Mouse (Mus musculus) embryo, embryonic 10 days (tissue): ENCODE results near the gene Dnttip1.

ENCODE experiments used
- DNase-seq: peaks from one replicate; pipeline ENCODE4 v3.0.0-alpha.2; 2015; ENCODE audit warnings: low spot score

Gene Dnttip1

GRCm38 (mm10) chr2:164806614-164807013 is 60.8 kb downstream of the Dnttip1 start:
- no peak for DNase-seq

DNA sequence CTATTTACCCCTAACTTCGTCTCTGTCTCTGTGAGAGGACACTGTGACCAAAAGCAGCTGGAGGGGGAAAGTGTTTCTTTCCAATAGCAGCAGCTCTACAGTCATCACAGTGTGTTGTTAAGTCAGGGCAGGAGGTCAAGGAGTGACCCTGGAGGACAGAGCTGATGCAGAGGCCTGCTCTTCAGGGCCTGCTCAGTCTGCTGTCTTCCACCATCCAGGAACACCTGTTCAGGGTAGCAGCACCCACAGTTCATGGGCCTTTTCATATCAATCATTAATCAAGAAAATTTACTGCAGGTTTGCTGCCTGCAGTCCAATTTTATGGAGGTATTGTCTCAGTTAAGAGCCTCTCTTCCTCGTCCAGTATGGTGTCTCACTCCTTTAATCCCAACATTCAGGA is 67.8 kb downstream of the Dnttip1 start:
- DNase-seq = no peak

DNA sequence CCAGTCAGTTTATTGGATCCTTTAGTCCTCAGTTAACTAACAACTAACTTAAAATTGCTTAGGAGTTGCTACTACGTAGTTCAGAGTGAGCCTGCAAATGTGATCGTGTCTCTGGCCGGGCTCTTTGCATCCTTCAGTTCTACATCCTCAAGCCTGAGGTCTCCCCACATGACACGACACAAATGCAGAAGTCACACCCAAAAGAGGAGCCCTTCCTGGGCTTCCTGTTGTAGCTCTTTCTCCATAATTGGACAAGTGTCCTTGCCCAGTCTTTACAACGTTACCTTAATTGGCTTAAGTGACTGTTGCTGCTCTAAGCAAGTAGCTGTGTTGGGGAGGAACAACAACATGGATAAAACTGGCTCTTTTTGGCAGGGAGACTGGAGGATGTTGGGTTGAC is 69.6 kb downstream of the Dnttip1 start:
- no peak for DNase-seq

DNA sequence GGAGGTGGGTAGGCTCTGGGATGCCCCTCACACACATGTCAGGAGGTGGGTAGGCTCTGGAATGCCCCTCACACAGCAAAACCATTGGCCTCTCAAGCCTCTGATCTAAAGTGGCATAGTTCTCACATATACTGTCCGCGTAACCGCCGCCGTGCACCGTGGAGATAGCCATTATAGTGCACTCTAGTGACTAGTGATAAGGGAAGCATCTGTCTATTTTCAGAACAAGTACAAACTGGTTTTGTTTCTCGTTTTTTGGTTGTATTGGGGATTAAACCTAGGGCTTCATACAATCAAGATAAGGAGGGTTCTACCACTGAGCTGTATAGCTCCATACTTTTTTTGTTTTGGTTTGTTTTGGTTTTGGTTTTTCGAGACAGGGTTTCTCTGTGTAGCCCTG is 70.0 kb downstream of the Dnttip1 start:
- no peak for DNase-seq

DNA sequence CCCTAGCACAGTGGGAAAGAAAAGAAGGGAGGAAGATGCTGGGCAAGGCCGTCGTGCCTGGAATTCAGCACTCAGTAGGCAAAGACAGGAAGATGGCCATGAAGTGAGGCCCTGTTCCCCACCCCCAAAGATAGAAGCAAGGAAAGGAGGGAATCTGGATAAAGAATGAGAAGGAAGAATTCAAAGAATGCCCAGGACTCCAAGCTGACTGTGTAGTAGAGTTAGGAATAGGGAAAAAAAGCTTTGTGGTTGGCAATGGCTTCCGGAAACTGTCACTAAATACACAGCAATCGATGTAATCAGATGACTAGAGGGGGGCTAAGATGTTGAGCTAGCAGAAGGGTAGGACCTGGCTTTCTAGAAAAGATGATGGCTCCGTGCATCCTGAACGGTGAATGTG is 71.4 kb downstream of the Dnttip1 start:
- DNase-seq = no peak

DNA sequence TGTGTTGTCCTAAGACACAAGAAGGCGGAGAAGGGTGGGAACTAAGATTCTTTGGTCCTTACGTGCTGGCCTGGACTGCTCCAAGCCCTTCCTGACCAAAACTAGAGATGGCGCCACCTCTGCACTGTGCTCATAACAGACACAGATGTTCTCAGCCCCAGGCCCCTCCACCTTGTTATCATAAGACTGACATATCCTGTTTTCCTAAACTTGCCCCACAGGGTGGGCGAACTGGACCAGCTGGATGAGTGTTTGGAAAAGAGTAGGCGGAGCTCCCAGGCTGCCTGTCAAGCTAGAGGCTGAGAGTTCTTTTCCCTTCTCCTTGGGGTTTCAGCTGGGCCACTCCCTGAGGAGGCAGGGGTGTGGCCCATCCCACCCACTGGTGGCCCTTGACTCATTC is 71.9 kb downstream of the Dnttip1 start:
- peak; percentile 68 for DNase-seq
